Mouse (Mus musculus): ENCODE measurements around the gene Hcfc1. TPM values are rescaled to one million over a fixed set of nuclear protein-coding genes. Genes with fewer than 3 reads are reported as not detected.

Hcfc1 gene
- polyA plus RNA-seq, 1 experiment from 2014 or later, result 89.3 TPM

DNA sequence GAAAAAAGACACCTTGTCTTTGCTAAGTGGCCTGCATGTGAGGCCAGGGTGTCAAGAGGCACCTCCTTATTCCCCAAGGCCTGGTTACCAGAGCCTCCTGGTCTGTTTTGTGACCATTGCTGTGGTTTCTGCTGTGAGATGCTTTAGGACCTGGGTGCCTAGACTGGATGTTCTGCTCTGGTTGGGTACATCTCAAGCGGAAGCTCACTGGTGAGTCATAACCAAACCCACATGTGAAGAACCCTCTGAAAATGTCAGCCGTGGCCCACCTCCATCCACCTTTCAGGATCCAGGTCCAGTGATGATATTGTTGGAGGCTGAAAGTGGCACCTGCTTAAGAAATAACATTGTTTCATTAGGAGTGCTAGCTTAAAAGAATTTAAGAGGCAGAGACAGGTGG is 10.1 kb upstream of the Hcfc1 start:
- no peak overlapping the region for H3K4me2 ChIP-seq (ENCODE audit: low read depth)
- DNase-seq (ENCODE audit: low spot score) (no peak), ATAC-seq (ENCODE audit: insufficient read depth, low FRiP score, low TSS enrichment) (no peak)
- no peaks in the 10 kb centered on the region for H3K27me3 ChIP-seq (ENCODE audit: control insufficient read depth, insufficient read depth, low read length)
- H3K9me3 ChIP-seq (ENCODE audit: control insufficient read depth, low read length), result no peaks in the 10 kb centered on the region
- no peak overlapping the region for H3K4me3 ChIP-seq (ENCODE audit: low read depth, low read length)
- H3K4me1 ChIP-seq (ENCODE audit: control insufficient read depth, insufficient read depth, low read length), result no peaks in the 10 kb centered on the region
- H3K9ac ChIP-seq (ENCODE audit: low read length), result no peak overlapping the region
- 93% methylated on average over 2 of the region's 2 CpGs for WGBS
- H3K36me3 ChIP-seq (ENCODE audit: control insufficient read depth, insufficient read depth, low read length), result no peaks in the 10 kb centered on the region
- no peak overlapping the region for H3K27ac ChIP-seq (ENCODE audit: low read depth, low read length)

DNA sequence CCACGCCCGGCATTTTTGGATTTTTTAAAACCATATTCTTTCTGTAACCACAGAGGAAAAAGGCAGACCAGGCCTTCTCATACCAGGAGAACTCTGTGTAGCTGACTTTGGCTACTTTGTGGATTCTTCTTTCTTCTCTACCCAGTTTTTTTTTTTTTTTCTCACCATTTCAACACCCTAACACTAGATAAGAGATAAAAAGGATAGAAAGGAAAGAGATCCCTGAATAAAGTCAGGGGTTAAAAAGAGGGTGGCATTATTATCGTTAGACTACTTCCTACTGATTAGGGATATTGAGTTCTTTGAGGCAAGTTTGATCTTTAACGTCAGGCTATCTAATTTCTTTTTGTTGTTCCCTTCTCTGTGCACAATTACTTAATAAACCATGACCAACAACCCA is 6.6 kb upstream of the Hcfc1 start:
- Histone ChIP-seq H3K4me2 (ENCODE audit: low read depth) (no peak overlapping the region), H3K4me1 (ENCODE audit: control insufficient read depth, insufficient read depth, low read length) (no peaks in the 10 kb centered on the region), H3K36me3 (ENCODE audit: control insufficient read depth, insufficient read depth, low read length) (no peaks in the 10 kb centered on the region), H3K4me3 (ENCODE audit: low read depth, low read length) (no peak overlapping the region), H3K27ac (ENCODE audit: low read depth, low read length) (no peak overlapping the region), H3K27me3 (ENCODE audit: control insufficient read depth, insufficient read depth, low read length) (no peaks in the 10 kb centered on the region), H3K9ac (ENCODE audit: low read length) (no peak overlapping the region), H3K9me3 (ENCODE audit: control insufficient read depth, low read length) (no peaks in the 10 kb centered on the region)
- 87% methylated on average over 4 of the region's 4 CpGs for WGBS
- ATAC-seq (ENCODE audit: insufficient read depth, low FRiP score, low TSS enrichment) (no peak), DNase-seq (ENCODE audit: low spot score) (no peak)

DNA sequence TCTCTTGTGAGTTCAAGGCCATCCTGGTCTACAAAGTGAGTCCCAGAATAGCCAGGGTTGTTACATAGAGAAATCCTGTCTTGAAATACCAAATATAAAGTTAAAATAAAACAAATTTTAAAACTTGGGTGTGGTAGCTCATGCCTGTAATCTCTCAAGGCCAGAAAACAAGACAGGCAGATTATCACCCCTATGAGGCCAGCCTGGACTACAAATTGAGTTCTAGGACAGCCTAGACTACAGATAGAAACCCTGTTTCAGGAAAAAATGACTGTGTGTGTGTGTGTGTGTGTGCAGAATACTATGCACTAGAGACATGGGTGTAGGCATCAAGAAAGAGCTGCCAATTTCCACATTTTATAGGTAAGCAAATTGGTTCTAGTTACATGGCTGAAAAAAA is 4.6 kb upstream of the Hcfc1 start:
- H3K36me3 ChIP-seq (ENCODE audit: control insufficient read depth, insufficient read depth, low read length), result no peaks in the 10 kb centered on the region
- no peak overlapping the region for H3K27ac ChIP-seq (ENCODE audit: low read depth, low read length)
- DNase-seq (ENCODE audit: low spot score), result no peak
- no peak overlapping the region for H3K4me2 ChIP-seq (ENCODE audit: low read depth)
- H3K27me3 ChIP-seq (ENCODE audit: control insufficient read depth, insufficient read depth, low read length), result no peaks in the 10 kb centered on the region
- no peaks in the 10 kb centered on the region for H3K9me3 ChIP-seq (ENCODE audit: control insufficient read depth, low read length)
- ATAC-seq (ENCODE audit: insufficient read depth, low FRiP score, low TSS enrichment), result no peak
- H3K4me3 ChIP-seq (ENCODE audit: low read depth, low read length), result no peak overlapping the region
- no peak overlapping the region for H3K9ac ChIP-seq (ENCODE audit: low read length)
- H3K4me1 ChIP-seq (ENCODE audit: control insufficient read depth, insufficient read depth, low read length), result no peaks in the 10 kb centered on the region

DNA sequence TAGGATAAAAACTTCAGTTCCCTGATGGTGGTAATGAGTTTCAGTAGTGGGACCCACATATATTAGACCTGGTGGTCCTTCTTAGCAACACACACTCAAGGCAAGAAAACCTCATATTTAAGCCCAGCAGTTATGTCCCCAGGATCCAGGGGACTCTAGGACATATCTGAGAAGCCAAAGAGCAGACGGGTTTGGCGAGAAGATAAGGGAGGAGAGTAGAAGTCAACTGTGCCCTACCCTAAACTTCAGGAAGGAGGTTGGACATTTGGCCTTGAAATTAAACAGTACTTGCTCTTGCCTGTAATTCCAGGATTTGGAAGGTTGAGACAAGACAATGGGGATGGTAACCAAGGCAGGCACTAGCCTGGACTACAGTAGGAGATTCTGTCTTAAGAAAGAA is 3.6 kb upstream of the Hcfc1 start:
- Histone ChIP-seq H3K4me2 (ENCODE audit: low read depth) (no peak overlapping the region), H3K9ac (ENCODE audit: low read length) (no peak overlapping the region), H3K27me3 (ENCODE audit: control insufficient read depth, insufficient read depth, low read length) (no peaks in the 10 kb centered on the region), H3K4me1 (ENCODE audit: control insufficient read depth, insufficient read depth, low read length) (no peaks in the 10 kb centered on the region), H3K27ac (ENCODE audit: low read depth, low read length) (no peak overlapping the region), H3K9me3 (ENCODE audit: control insufficient read depth, low read length) (no peaks in the 10 kb centered on the region), H3K36me3 (ENCODE audit: control insufficient read depth, insufficient read depth, low read length) (no peaks in the 10 kb centered on the region), H3K4me3 (ENCODE audit: low read depth, low read length) (no peak overlapping the region)
- DNase-seq (ENCODE audit: low spot score) (no peak), ATAC-seq (ENCODE audit: insufficient read depth, low FRiP score, low TSS enrichment) (no peak)
- 95% methylated on average over 2 of the region's 2 CpGs for WGBS

DNA sequence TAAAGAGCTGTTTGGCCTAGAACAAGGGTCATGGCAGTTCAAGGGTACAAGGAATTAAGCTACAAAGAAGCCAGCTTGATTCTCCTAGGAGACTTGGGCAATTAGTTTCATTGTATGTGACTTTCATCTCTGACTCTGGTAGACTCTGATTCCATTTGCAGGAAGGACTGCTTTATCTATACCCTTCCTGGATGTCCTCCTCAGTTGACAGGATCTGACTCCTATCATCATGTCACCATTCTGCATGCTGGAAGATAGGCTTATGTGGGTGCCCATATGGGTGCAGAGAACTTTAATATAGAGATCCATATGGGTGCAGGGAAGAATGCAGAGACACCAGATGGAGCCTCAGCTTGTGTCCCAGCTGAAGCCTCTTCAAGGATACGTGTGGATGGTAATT is 3.0 kb upstream of the Hcfc1 start:
- no peak overlapping the region for H3K4me2 ChIP-seq (ENCODE audit: low read depth)
- H3K27ac ChIP-seq (ENCODE audit: low read depth, low read length), result no peak overlapping the region
- H3K27me3 ChIP-seq (ENCODE audit: control insufficient read depth, insufficient read depth, low read length), result no peaks in the 10 kb centered on the region
- no peak for ATAC-seq (ENCODE audit: insufficient read depth, low FRiP score, low TSS enrichment)
- H3K9me3 ChIP-seq (ENCODE audit: control insufficient read depth, low read length), result no peaks in the 10 kb centered on the region
- H3K9ac ChIP-seq (ENCODE audit: low read length), result no peak overlapping the region
- no peak overlapping the region for H3K4me3 ChIP-seq (ENCODE audit: low read depth, low read length)
- peaks cover 4% of the 10 kb centered on the region for H3K4me1 ChIP-seq (ENCODE audit: control insufficient read depth, insufficient read depth, low read length)
- DNase-seq (ENCODE audit: low spot score), result no peak
- H3K36me3 ChIP-seq (ENCODE audit: control insufficient read depth, insufficient read depth, low read length), result no peaks in the 10 kb centered on the region
- WGBS, result 82% methylated on average over 1 of the region's 1 CpGs

DNA sequence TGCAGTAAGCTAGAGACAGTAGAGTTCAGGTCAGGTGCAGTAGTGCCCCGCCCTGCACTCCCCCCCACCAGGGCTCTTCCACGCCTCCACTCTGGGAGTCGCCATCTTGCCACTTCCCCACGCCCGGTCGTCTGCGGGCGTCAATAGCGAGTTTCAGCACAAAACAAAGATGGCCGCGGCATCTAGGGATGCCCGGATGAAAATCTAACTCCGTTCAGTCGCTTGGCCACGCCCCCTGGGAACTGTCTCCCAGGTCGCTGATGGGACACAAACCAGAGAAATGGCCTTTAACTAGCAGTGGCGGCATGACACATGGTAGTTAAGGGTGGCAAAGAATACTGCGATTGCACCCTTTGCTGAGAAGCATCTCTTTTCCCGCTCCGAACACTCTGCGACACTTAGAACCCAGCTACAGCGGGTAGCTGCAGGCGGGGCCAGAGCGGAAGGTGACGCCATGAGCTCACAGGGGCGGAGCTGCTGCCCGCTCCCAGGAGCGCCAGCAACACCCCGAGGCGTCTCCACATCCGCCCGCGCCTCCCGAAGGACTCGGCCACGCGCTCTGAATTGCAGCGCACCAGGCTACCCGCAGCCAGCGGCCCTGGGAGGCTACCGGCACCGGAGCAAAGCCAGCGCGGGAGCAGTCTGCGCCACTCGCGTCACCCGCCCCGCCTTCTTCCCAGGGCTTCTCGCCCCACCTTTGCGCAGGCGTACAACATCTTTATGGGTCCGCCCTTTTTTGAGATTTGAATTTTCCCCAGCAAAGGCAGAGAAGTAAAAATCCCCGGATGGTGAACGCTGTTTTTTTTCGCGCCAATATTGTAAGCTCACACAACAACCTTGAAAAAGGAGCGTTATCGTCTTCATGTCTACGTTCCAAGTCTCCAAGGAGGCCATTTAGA is 1.3 kb upstream of the Hcfc1 start:
- Histone ChIP-seq H3K27me3 (ENCODE audit: control insufficient read depth, insufficient read depth, low read length) (no peaks in the 10 kb centered on the region), H3K9ac (ENCODE audit: low read length) (peak overlapping the region; percentile 73), H3K4me3 (ENCODE audit: low read depth, low read length) (peak overlapping the region; percentile 73), H3K4me2 (ENCODE audit: low read depth) (peak overlapping the region; percentile 41), H3K36me3 (ENCODE audit: control insufficient read depth, insufficient read depth, low read length) (no peaks in the 10 kb centered on the region), H3K4me1 (ENCODE audit: control insufficient read depth, insufficient read depth, low read length) (peaks cover 8% of the 10 kb centered on the region), H3K9me3 (ENCODE audit: control insufficient read depth, low read length) (no peaks in the 10 kb centered on the region), H3K27ac (ENCODE audit: low read depth, low read length) (peak overlapping the region; percentile 96)
- DNase-seq (ENCODE audit: low spot score) (peak; percentile 90), ATAC-seq (ENCODE audit: insufficient read depth, low FRiP score, low TSS enrichment) (peak; percentile 81)
- 11% methylated on average over 51 of the region's 60 CpGs for WGBS

DNA sequence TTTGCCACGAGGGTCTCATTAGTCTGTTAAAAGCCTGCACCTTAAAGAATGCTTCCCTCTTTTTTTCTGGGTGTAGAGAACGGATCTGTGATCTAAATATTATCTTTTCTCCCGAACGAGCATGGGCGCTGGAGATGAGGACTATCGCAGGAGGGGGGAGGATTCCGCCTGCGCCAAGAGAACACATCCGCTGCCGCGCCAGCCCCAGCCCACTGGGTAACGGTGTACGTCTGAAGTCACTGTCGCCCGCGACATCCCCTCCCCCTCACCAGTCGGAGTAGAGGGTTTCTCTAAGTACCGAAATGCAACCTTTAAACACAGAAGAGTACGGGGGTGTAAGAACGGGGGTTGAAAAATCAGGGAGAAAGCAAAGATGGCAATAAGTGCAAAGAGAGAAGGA is 850 bp downstream of the Hcfc1 start:
- H3K4me3 ChIP-seq (ENCODE audit: low read depth, low read length), result peak overlapping the region; percentile 73
- peak overlapping the region; percentile 63 for H3K4me2 ChIP-seq (ENCODE audit: low read depth)
- no peak overlapping the region; the same call in 1 of the 2 replicates for H3K27ac ChIP-seq (ENCODE audit: low read depth, low read length)
- no peaks in the 10 kb centered on the region for H3K36me3 ChIP-seq (ENCODE audit: control insufficient read depth, insufficient read depth, low read length)
- ATAC-seq (ENCODE audit: insufficient read depth, low FRiP score, low TSS enrichment), result no peak
- H3K9ac ChIP-seq (ENCODE audit: low read length), result peak overlapping the region; percentile 73
- DNase-seq (ENCODE audit: low spot score), result no peak
- 17% methylated on average over 20 of the region's 20 CpGs for WGBS
- H3K4me1 ChIP-seq (ENCODE audit: control insufficient read depth, insufficient read depth, low read length), result peaks cover 8% of the 10 kb centered on the region
- H3K27me3 ChIP-seq (ENCODE audit: control insufficient read depth, insufficient read depth, low read length), result no peaks in the 10 kb centered on the region
- no peaks in the 10 kb centered on the region for H3K9me3 ChIP-seq (ENCODE audit: control insufficient read depth, low read length)

DNA sequence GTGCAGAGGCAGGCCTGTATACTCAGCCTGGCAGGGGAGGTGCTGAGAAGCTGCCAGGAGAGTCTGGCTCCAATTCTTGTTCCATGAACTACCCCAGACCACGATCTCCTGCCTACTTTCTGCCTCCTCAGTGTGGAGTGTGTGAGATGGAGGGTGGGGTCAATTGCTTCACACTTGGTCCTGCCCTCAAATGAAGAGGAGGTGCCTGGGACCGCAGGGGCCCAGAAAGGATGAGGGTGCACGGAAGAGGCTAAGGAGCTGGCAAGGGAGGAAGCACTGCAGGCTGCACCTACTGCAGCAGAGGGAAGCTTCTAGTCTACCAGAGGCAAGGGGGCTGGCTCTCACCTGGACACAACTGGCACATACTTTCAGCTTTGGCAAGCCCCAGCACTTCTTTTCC is 1.8 kb downstream of the Hcfc1 start:
- WGBS, result 42% methylated on average over 3 of the region's 3 CpGs
- no peak for DNase-seq (ENCODE audit: low spot score)
- no peaks in the 10 kb centered on the region for H3K36me3 ChIP-seq (ENCODE audit: control insufficient read depth, insufficient read depth, low read length)

DNA sequence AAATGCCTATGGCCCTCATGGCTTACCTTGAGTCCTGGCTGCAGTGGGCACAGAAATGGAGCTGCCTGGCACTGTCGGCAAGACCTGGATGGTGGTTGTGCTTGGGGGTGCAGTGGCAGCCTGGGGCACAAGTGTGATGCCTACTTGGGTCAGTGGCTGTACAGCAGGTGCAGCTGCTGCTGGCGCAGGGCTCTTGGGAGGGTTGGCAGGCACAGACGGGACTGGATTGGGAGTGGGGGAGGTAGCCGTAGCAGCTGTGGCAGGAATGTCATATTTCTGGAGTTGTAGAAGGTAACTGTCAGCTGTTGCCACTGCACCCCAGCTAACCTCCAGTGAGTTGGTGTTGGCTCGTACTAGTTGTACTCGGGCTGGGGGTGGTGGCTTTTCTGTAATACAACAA is 11.2 kb downstream of the Hcfc1 start:
- WGBS, result 95% methylated on average over 6 of the region's 6 CpGs

More for the DNA sequence above, 1.8 kb downstream of the Hcfc1 start:
- no peak for ATAC-seq (ENCODE audit: insufficient read depth, low FRiP score, low TSS enrichment)
- H3K27ac ChIP-seq (ENCODE audit: low read depth, low read length), result no peak overlapping the region
- peaks cover 8% of the 10 kb centered on the region for H3K4me1 ChIP-seq (ENCODE audit: control insufficient read depth, insufficient read depth, low read length)
- H3K9me3 ChIP-seq (ENCODE audit: control insufficient read depth, low read length), result no peaks in the 10 kb centered on the region
- H3K27me3 ChIP-seq (ENCODE audit: control insufficient read depth, insufficient read depth, low read length), result no peaks in the 10 kb centered on the region
- peak overlapping the region; percentile 15 for H3K9ac ChIP-seq (ENCODE audit: low read length)
- H3K4me2 ChIP-seq (ENCODE audit: low read depth), result peak overlapping the region; percentile 63
- peak overlapping the region; percentile 73 for H3K4me3 ChIP-seq (ENCODE audit: low read depth, low read length)

More for the DNA sequence above, 11.2 kb downstream of the Hcfc1 start:
- ATAC-seq (ENCODE audit: insufficient read depth, low FRiP score, low TSS enrichment), result no peak
- peaks cover 14% of the 10 kb centered on the region for H3K36me3 ChIP-seq (ENCODE audit: control insufficient read depth, insufficient read depth, low read length)
- H3K4me1 ChIP-seq (ENCODE audit: control insufficient read depth, insufficient read depth, low read length), result no peaks in the 10 kb centered on the region
- no peak overlapping the region for H3K4me2 ChIP-seq (ENCODE audit: low read depth)
- no peak overlapping the region for H3K27ac ChIP-seq (ENCODE audit: low read depth, low read length)
- no peaks in the 10 kb centered on the region for H3K9me3 ChIP-seq (ENCODE audit: control insufficient read depth, low read length)
- H3K9ac ChIP-seq (ENCODE audit: low read length), result no peak overlapping the region
- DNase-seq (ENCODE audit: low spot score), result no peak
- no peak overlapping the region for H3K4me3 ChIP-seq (ENCODE audit: low read depth, low read length)
- H3K27me3 ChIP-seq (ENCODE audit: control insufficient read depth, insufficient read depth, low read length), result no peaks in the 10 kb centered on the region

Measured in neural tube, embryonic 11.5 days (tissue).